Mouse (Mus musculus): Measurements from ENCODE around the gene Mthfd1. TPM values are rescaled to one million over a fixed set of nuclear protein-coding genes. Genes with fewer than 3 reads are reported as not detected.

Mthfd1 gene
- total and polyA plus RNA-seq, 3 experiments: 110 to 133 (median 112) TPM

DNA sequence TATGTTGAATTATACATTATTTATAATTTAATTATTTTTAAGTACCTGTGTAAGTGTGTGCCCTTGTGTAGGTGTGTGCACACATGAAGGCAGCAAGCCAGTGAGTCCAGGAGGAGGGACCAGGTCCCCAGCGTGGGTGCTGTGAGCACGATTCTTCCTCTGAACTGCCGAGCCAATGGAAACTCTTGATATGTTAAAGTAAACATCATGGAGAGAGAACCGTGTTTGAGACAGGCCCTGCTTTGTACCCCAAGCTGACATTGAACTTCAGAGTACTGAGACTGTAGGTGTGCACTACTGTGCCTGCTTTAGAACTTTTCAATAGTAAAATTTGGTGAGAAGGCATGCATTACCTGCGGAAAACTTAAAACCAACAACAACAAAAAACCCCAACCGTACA is 16.4 kb downstream of the Mthfd1 start:
- no peak overlapping the region for H3K4me2 ChIP-seq (ENCODE audit: insufficient read depth, low read depth, poor library complexity, severe bottlenecking)
- H3K27ac ChIP-seq (ENCODE audit: insufficient read depth, low read depth): no peak overlapping the region
- H3K36me3 ChIP-seq (replicated peaks in 1 of 2; ENCODE audit: control insufficient read depth in 1 of 2, insufficient read depth in 1 of 2, low read length in 1 of 2): peaks cover 42 to 94% of the 10 kb centered on the region in 2 experiments
- no peaks in the 10 kb centered on the region; a peak in 1 of 4 replicates for H3K4me1 ChIP-seq (ENCODE audit: control insufficient read depth in 1 of 2, insufficient read depth in 2 of 2)
- no peak for TF ChIP-seq MXI1 (IDR thresholded peaks at IDR 0.05; ENCODE audit: low read depth, low read length)
- TF ChIP-seq GABPA (IDR thresholded peaks at IDR 0.05; ENCODE audit: insufficient replicate concordance, low read depth, low read length): no peak
- no peak for TF ChIP-seq HCFC1 (IDR thresholded peaks at IDR 0.05; ENCODE audit: low read depth, low read length)
- TF ChIP-seq ZMIZ1 (IDR thresholded peaks at IDR 0.05; ENCODE audit: low read depth, low read length): no peak
- TF ChIP-seq SIN3A (IDR thresholded peaks at IDR 0.05; ENCODE audit: low read length): no peak
- TF ChIP-seq TCF12 (IDR thresholded peaks at IDR 0.05; ENCODE audit: low read depth, low read length): no peak
- no peak for TF ChIP-seq USF1 (IDR thresholded peaks at IDR 0.05; ENCODE audit: low read depth, low read length)
- TF ChIP-seq CHD1 (IDR thresholded peaks at IDR 0.05; ENCODE audit: low read depth, low read length): no peak
- TF ChIP-seq ZKSCAN1 (IDR thresholded peaks at IDR 0.05; ENCODE audit: borderline replicate concordance, low read depth, low read length): no peak
- TF ChIP-seq EP300 (IDR thresholded peaks at IDR 0.05; ENCODE audit: low read length): no peak
- TF ChIP-seq CHD2 (IDR thresholded peaks at IDR 0.05; ENCODE audit: low read length): no peak
- no peak for TF ChIP-seq RCOR1 (conservative IDR thresholded peaks at IDR 0.05; ENCODE audit: low read depth, low read length)
- TF ChIP-seq UBTF (IDR thresholded peaks at IDR 0.05; ENCODE audit: low read depth, low read length): no peak
- no peak for TF ChIP-seq ZNF384 (IDR thresholded peaks at IDR 0.05; ENCODE audit: low read depth, low read length)
- peaks cover 32% of the 10 kb centered on the region for H3K79me2 ChIP-seq (replicated peaks; ENCODE audit: control insufficient read depth, extremely low read depth, insufficient read depth, poor library complexity, severe bottlenecking)
- no peaks in the 10 kb centered on the region for H3K27me3 ChIP-seq (replicated peaks)
- H3K9me3 ChIP-seq (replicated peaks; ENCODE audit: low read length): no peaks in the 10 kb centered on the region
- H3K4me3 ChIP-seq (replicated peaks in 1 of 3; ENCODE audit: low read depth in 2 of 3, low read length in 2 of 3, poor library complexity in 1 of 3): no peak overlapping the region
- no peak overlapping the region for H3K9ac ChIP-seq (ENCODE audit: insufficient read depth, low read depth)
- in situ Hi-C loops (cut with MboI; ENCODE audit: low pct_ligation_motif_present, low pct_unique_long_range_greater_than_20kb, low sequenced_read_pairs): no loop called here
- DNase-seq (ENCODE audit: extremely low read depth): no peak
- dilution Hi-C loops (cut with MboI; ENCODE audit: extremely low pct_ligation_motif_present, extremely low pct_unique_long_range_greater_than_20kb, low sequenced_read_pairs): no loop called here

DNA sequence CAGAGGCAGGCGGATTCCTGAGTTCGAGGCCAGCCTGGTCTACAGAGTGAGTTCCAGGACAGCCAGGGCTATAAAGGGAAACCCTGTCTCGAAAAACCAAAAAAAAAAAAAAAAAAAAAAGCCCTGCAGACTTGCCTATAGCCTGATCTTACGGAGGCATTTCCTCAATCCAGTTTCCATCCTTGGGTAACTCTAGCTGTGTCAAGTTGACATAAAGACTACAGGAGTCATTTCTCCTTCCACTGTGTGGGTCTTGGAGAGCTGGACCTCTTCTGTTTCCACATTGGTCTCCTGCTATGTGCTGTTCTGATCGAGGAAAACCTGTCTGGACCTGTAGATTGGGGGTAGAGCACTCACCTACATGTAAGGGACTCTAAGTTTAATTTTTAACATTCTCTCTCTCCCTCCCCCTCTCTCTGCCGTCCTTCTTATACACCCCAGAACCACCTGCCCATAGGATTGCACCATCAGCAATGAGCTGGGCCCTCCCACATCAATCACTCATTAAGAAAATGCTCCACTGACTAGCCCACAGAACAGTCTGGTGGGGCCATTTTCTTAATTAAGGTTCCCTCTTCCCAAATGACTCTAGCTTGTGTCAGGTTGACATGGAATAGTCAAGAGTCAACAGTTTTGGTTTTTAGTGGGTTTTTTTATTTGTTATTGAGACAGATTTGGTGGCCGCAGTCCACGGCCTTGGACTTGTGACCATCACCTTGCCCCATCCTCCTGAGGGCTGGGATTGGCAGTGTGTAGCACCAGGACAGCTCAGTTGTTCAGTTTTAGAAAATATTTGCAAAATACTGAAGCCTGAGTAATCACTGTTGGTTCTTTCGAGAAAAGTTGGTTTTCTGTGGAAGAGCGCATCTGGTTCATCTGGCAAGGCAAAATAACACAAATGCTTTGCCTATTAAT is 17.8 kb downstream of the Mthfd1 start:
- peaks cover 48 to 94% of the 10 kb centered on the region in 2 experiments for H3K36me3 ChIP-seq (replicated peaks in 1 of 2; ENCODE audit: control insufficient read depth in 1 of 2, insufficient read depth in 1 of 2, low read length in 1 of 2)
- no peak overlapping the region for H3K27ac ChIP-seq (ENCODE audit: insufficient read depth, low read depth)
- peaks cover 22% of the 10 kb centered on the region for H3K79me2 ChIP-seq (replicated peaks; ENCODE audit: control insufficient read depth, extremely low read depth, insufficient read depth, poor library complexity, severe bottlenecking)
- no peaks in the 10 kb centered on the region for H3K9me3 ChIP-seq (replicated peaks; ENCODE audit: low read length)
- no peak overlapping the region for H3K9ac ChIP-seq (ENCODE audit: insufficient read depth, low read depth)
- in situ Hi-C loops (cut with MboI; ENCODE audit: low pct_ligation_motif_present, low pct_unique_long_range_greater_than_20kb, low sequenced_read_pairs): no loop called here
- H3K27me3 ChIP-seq (replicated peaks): no peaks in the 10 kb centered on the region
- H3K4me3 ChIP-seq (replicated peaks in 1 of 3; ENCODE audit: low read depth in 2 of 3, low read length in 2 of 3, poor library complexity in 1 of 3): no peak overlapping the region
- DNase-seq (ENCODE audit: extremely low read depth): no peak
- no peaks in the 10 kb centered on the region for H3K4me1 ChIP-seq (ENCODE audit: control insufficient read depth in 1 of 2, insufficient read depth in 2 of 2)
- no peak overlapping the region for H3K4me2 ChIP-seq (ENCODE audit: insufficient read depth, low read depth, poor library complexity, severe bottlenecking)
- dilution Hi-C loops (cut with MboI; ENCODE audit: extremely low pct_ligation_motif_present, extremely low pct_unique_long_range_greater_than_20kb, low sequenced_read_pairs): no loop called here
- no peak for TF ChIP-seq BHLHE40 (IDR thresholded peaks at IDR 0.05; ENCODE audit: low read depth, low read length)
- TF ChIP-seq TCF12 (IDR thresholded peaks at IDR 0.05; ENCODE audit: low read depth, low read length): no peak
- no peak for TF ChIP-seq JUN (IDR thresholded peaks at IDR 0.05; ENCODE audit: insufficient read depth, low read depth, low read length)
- no peak for TF ChIP-seq MYC (IDR thresholded peaks at IDR 0.05; ENCODE audit: low read depth, low read length)
- no peak for TF ChIP-seq NRF1 (IDR thresholded peaks at IDR 0.05; ENCODE audit: low read depth, low read length)
- TF ChIP-seq JUND (conservative IDR thresholded peaks at IDR 0.05; ENCODE audit: low read depth, low read length): no peak
- TF ChIP-seq MAFK (IDR thresholded peaks at IDR 0.05; ENCODE audit: insufficient replicate concordance, low read length): no peak
- TF ChIP-seq POLR2AphosphoS2 (IDR thresholded peaks at IDR 0.05; ENCODE audit: low read depth, low read length): no peak
- TF ChIP-seq CHD2 (IDR thresholded peaks at IDR 0.05; ENCODE audit: low read length): no peak
- TF ChIP-seq E2F4 (IDR thresholded peaks at IDR 0.05; ENCODE audit: insufficient replicate concordance, low read depth, low read length): no peak

Data from CH12.LX (cell line).